Mouse (Mus musculus) neural tube, embryonic 14.5 days (tissue): ENCODE data around the gene Sdc4. TPM values are rescaled to one million over a fixed set of nuclear protein-coding genes. Genes with fewer than 3 reads are reported as not detected.

Experiments
- ATAC-seq: fragments of 200-750 bp; cut with Nextera tagmentation; 2 replicates; pipeline ENCODE4 v1.8.0; 2017; ENCODE audit warnings: low read depth, mild to moderate bottlenecking, moderate TSS enrichment, moderate library complexity
- H3K27ac ChIP-seq: fragments of 300-500 bp; sonication (generic); 2 replicates; pipeline ENCODE4 v1.5.1; 2014; ENCODE audit warnings: low read depth, mild to moderate bottlenecking, control low read depth, low read length, moderate library complexity, mixed read lengths
- H3K27me3 ChIP-seq: fragments of 300-500 bp; sonication (generic); 2 replicates; pipeline ENCODE4 v1.6.1; 2014; ENCODE audit warnings: low read length; ENCODE audit not compliant: control insufficient read depth, insufficient read depth
- H3K36me3 ChIP-seq: fragments of 300-500 bp; sonication (generic); 2 replicates; pipeline ENCODE4 v1.6.1; 2014; ENCODE audit warnings: low read length, mixed read lengths; ENCODE audit not compliant: control insufficient read depth, insufficient read depth
- H3K4me1 ChIP-seq: fragments of 300-500 bp; sonication (generic); 2 replicates; pipeline ENCODE4 v1.6.1; 2014; ENCODE audit warnings: low read length; ENCODE audit not compliant: control insufficient read depth, insufficient read depth
- H3K4me2 ChIP-seq: fragments of 300-500 bp; sonication (generic); 2 replicates; pipeline ENCODE4 v1.6.1; 2014; ENCODE audit warnings: mild to moderate bottlenecking, low read depth, low read length, control low read depth
- H3K4me3 ChIP-seq: fragments of 300-500 bp; sonication (generic); 2 replicates; pipeline ENCODE4 v1.5.1; 2014; ENCODE audit warnings: low read depth, low read length, control low read depth, mixed read lengths
- H3K9ac ChIP-seq: fragments of 300-500 bp; sonication (generic); replicated peaks from 2 replicates; pipeline ENCODE4 v1.6.1; 2014; ENCODE audit warnings: low read depth, mild to moderate bottlenecking, control low read depth, low read length, mixed read lengths
- H3K9me3 ChIP-seq: fragments of 300-500 bp; sonication (generic); 2 replicates; pipeline ENCODE4 v1.6.1; 2016; ENCODE audit warnings: low read length; ENCODE audit not compliant: control insufficient read depth
- WGBS: fragments of 180-500 bp; shearing (Covaris S2); extraction: QIAGEN DNeasy Blood & Tissue Kit; methylation state at CpG from one replicate; pipeline ENCODE4 v1.1.7; 2014; 5-methylcytosine and 5-hydroxymethylcytosine counted together
- polyA plus RNA-seq: library from polyadenylated mRNA; unstranded; fragments of >200 nt; fragmentation: Nextera tagmentation; extraction: Ambion mirVana; gene quantifications from 2 replicates; pipeline ENCODE4 v1.2.1, GENCODE M21; 2014

Sdc4 gene
- polyA plus RNA-seq, 1 experiment from 2014 or later, result 3.6 TPM

DNA sequence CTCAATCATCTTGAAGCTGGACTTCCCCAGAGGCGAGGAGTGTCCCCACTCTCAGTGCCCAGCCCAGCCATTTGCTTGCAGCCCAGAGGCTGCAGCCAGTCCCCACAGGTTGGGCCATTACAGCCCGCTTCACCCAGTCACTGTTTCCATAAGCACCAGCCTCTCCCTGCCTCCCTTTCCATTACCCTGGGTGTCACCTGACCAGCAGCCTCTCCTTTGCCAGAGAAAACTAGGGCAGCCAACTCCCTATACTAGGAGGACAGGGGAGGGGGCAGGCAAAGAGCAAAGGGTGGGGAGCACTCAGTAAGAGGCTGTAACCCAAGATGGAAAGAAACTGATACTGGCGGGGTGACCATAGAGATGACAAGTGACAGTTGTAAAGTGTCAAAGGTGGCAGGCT is 6.7 kb downstream of the Sdc4 start:
- Histone ChIP-seq H3K4me3 (no peak overlapping the region), H3K9ac (no peak overlapping the region), H3K27ac (no peak overlapping the region), H3K27me3 (no peaks in the 10 kb centered on the region), H3K36me3 (no peaks in the 10 kb centered on the region), H3K4me1 (no peaks in the 10 kb centered on the region), H3K4me2 (no peak overlapping the region), H3K9me3 (no peaks in the 10 kb centered on the region)
- ATAC-seq, result no peak
- WGBS, result 63% methylated on average over 3 of the region's 3 CpGs

DNA sequence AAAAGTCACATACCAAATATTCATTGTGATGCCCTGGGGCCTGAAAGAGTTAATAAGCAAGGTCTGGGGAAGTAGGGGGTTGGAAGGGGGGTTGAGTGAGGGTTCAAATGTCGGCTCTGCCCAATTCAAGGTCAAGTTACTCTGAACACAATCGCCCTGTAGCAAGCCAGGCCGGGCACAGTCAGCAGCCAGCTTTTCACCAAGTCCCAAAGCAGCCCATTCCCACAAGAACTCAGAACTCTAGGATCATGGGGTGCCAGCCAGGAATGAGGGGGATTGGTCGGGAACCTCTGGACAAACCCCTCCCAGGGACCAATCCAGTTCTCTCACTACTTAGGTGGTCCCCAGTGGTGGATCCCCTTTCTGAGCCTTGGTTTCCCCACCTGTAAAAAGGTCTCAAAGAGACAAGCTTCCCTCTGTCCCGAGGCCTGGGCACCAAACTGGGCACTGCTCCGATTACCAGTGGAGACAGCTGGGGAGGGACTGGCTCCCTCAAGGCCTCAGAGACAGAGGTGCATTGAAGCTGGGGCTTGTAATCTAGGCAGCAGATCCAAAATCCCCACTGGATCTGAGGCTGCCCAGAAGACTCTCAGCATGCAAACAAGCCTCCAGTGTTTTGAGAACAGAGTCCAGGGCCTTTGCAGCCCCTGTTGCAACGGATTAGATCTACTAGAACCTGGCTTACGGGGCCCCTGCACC is 7.3 kb downstream of the Sdc4 start:
- no peak for ATAC-seq
- H3K4me2 ChIP-seq, result no peak overlapping the region
- no peak overlapping the region for H3K4me3 ChIP-seq
- H3K27me3 ChIP-seq, result no peaks in the 10 kb centered on the region
- H3K9ac ChIP-seq, result no peak overlapping the region
- no peaks in the 10 kb centered on the region for H3K9me3 ChIP-seq
- H3K36me3 ChIP-seq, result no peaks in the 10 kb centered on the region
- WGBS, result 36% methylated on average over 8 of the region's 8 CpGs
- no peaks in the 10 kb centered on the region for H3K4me1 ChIP-seq
- no peak overlapping the region for H3K27ac ChIP-seq

GRCm38 (mm10) chr2:164435216-164436090 is 8.2 kb downstream of the Sdc4 start:
- H3K27me3 ChIP-seq, result no peaks in the 10 kb centered on the region
- H3K9ac ChIP-seq, result no peak overlapping the region
- H3K27ac ChIP-seq, result no peak overlapping the region
- no peaks in the 10 kb centered on the region for H3K36me3 ChIP-seq
- no peaks in the 10 kb centered on the region for H3K9me3 ChIP-seq
- H3K4me3 ChIP-seq, result no peak overlapping the region
- WGBS, result 55% methylated on average over 5 of the region's 5 CpGs
- H3K4me2 ChIP-seq, result no peak overlapping the region
- H3K4me1 ChIP-seq, result no peaks in the 10 kb centered on the region
- no peak for ATAC-seq

GRCm38 (mm10) chr2:164434681-164435080 is 9.0 kb downstream of the Sdc4 start:
- Histone ChIP-seq H3K4me3 (no peak overlapping the region), H3K27me3 (no peaks in the 10 kb centered on the region), H3K9me3 (no peaks in the 10 kb centered on the region), H3K27ac (no peak overlapping the region), H3K4me1 (no peaks in the 10 kb centered on the region), H3K9ac (no peak overlapping the region), H3K36me3 (no peaks in the 10 kb centered on the region), H3K4me2 (no peak overlapping the region)
- WGBS, result 60% methylated on average over 3 of the region's 3 CpGs
- no peak for ATAC-seq

- no peak for ATAC-seq
- Histone ChIP-seq H3K4me2 (no peak overlapping the region), H3K4me3 (no peak overlapping the region), H3K9ac (no peak overlapping the region), H3K36me3 (no peaks in the 10 kb centered on the region), H3K27ac (no peak overlapping the region), H3K27me3 (no peaks in the 10 kb centered on the region), H3K4me1 (no peaks in the 10 kb centered on the region), H3K9me3 (no peaks in the 10 kb centered on the region)
- WGBS, result 87% methylated on average over 9 of the region's 9 CpGs
Observed at GRCm38 (mm10) chr2:164433278-164433895, 10.3 kb downstream of the Sdc4 start.

GRCm38 (mm10) chr2:164432541-164433191 is 11.0 kb downstream of the Sdc4 start:
- no peaks in the 10 kb centered on the region for H3K27me3 ChIP-seq
- H3K9ac ChIP-seq, result no peak overlapping the region
- ATAC-seq, result no peak
- no peak overlapping the region for H3K27ac ChIP-seq
- no peaks in the 10 kb centered on the region for H3K4me1 ChIP-seq
- no peaks in the 10 kb centered on the region for H3K9me3 ChIP-seq
- 46% methylated on average over 22 of the region's 22 CpGs for WGBS
- no peaks in the 10 kb centered on the region for H3K36me3 ChIP-seq
- H3K4me3 ChIP-seq, result no peak overlapping the region
- H3K4me2 ChIP-seq, result no peak overlapping the region

DNA sequence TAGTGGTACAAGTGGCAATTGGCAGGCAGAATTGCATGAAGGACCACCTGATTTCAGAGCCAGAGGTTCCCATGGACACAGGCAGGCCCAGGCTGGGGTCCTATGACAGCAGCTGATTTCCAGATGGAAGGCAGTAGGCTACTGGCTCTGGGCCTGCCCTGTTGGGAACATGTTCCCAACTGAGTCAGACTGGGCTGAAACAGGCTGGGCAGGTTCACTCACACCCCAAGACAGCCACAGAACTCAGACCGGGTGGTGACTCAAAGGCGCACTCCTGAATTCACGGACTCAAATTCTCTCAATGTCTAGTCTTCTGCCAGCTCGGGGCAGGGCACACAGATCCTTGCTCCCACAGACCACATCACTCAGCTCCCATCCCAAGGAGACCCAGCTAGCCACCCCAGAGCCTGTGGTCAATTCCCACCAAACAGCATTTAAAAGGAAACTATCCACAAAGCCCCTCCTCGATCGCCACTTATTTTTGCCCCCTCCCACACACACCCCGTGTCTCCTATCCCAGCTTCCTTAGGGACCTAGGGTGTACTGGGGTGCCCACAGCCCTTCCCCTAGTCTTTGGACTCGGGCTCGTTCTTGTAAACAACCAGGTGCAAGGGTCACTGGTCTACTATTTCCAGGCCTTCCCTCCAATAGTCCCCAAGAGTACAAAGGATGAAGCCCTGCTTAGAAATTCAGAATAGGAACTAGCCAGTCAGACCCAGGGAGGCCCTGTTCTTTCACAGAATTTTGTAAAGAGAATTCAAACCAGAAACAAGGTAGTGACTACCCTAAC is 11.8 kb downstream of the Sdc4 start:
- H3K27me3 ChIP-seq, result no peaks in the 10 kb centered on the region
- ATAC-seq, result no peak

GRCm38 (mm10) chr2:164430697-164431096 is 13.0 kb downstream of the Sdc4 start:
- no peaks in the 10 kb centered on the region for H3K27me3 ChIP-seq
- no peak for ATAC-seq
- WGBS, result 21% methylated on average over 7 of the region's 7 CpGs
- H3K36me3 ChIP-seq, result no peaks in the 10 kb centered on the region
- H3K27ac ChIP-seq, result no peak overlapping the region
- no peaks in the 10 kb centered on the region for H3K4me1 ChIP-seq
- H3K9me3 ChIP-seq, result no peaks in the 10 kb centered on the region
- no peak overlapping the region for H3K4me2 ChIP-seq
- no peak overlapping the region for H3K9ac ChIP-seq
- H3K4me3 ChIP-seq, result no peak overlapping the region

More for the DNA sequence above, 11.8 kb downstream of the Sdc4 start:
- Histone ChIP-seq H3K9me3 (no peaks in the 10 kb centered on the region), H3K36me3 (no peaks in the 10 kb centered on the region), H3K4me2 (no peak overlapping the region), H3K4me1 (no peaks in the 10 kb centered on the region), H3K27ac (no peak overlapping the region), H3K4me3 (no peak overlapping the region), H3K9ac (no peak overlapping the region)
- WGBS, result 67% methylated on average over 9 of the region's 9 CpGs
